Mouse (Mus musculus) cerebellum, adult 2 months (tissue): ENCODE results near the gene Mynn.

Experiments used
- CTCF ChIP-seq: fragments of 200-500 bp; IDR thresholded peaks from 2 replicates; pipeline ENCODE4 v1.5.1; 2011; ENCODE audit warnings: low read depth, mild to moderate bottlenecking, control low read depth, low read length, moderate library complexity, borderline replicate concordance; ENCODE audit not compliant: insufficient read depth
- POLR2A ChIP-seq: fragments of 200-500 bp; IDR thresholded peaks from 2 replicates; pipeline ENCODE4 v1.6.1; 2011; ENCODE audit warnings: low read length, control low read depth, borderline replicate concordance; ENCODE audit not compliant: insufficient read depth

DNA sequence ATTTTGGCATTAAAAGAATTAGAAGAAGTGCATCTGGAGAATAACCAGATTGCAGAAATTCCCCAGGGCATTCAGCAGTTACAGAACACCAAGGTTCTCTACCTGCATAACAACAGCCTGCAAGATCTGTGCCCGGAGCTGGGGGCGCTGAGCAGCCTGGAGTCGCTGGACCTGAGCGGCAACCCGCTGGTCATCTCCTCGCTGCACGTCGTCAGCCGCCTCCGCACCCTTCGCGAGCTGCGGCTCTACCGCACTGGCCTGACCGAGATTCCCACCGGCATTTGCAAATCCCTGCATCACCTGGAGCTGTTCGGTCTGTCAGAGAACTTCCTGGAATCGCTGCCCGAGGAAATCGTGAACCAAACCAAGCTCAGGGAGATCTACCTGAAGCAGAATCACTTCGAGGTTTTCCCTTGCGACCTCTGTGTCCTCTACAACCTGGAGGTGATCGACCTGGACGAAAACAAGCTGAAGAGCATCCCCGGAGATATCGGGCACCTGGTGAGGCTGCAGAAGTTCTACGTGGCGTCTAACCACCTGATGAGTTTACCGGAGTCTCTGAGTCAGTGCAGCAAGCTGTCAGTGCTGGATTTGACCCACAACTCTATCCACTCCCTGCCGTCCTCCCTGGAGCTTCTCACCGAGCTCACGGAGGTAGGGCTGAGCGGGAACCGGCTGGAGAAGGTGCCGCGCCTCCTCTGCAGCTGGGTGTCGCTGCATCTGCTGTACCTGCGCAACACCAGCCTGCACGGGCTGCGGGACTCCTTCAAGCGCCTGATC, 48.4 kb downstream of the Mynn start:
- no peak for TF ChIP-seq POLR2A
- no peak for TF ChIP-seq CTCF
